Mouse (Mus musculus) urinary bladder, postnatal 25 days (tissue): Measurements from ENCODE around the gene Nup188.

Experiments used
- DNase-seq: peaks from one replicate; pipeline ENCODE4 v3.0.0; 2022; ENCODE audit warnings: low spot score

Gene Nup188

GRCm38 (mm10) chr2:30285004-30285403 is 1.2 kb upstream of the Nup188 start:
- DNase-seq: no peak

- DNase-seq: no peak
These were observed 598 bp upstream of the Nup188 start for GRCm38 (mm10) chr2:30285416-30286181.

- no peak for DNase-seq
These were observed 803 bp downstream of the Nup188 start for GRCm38 (mm10) chr2:30287027-30287373.

DNA sequence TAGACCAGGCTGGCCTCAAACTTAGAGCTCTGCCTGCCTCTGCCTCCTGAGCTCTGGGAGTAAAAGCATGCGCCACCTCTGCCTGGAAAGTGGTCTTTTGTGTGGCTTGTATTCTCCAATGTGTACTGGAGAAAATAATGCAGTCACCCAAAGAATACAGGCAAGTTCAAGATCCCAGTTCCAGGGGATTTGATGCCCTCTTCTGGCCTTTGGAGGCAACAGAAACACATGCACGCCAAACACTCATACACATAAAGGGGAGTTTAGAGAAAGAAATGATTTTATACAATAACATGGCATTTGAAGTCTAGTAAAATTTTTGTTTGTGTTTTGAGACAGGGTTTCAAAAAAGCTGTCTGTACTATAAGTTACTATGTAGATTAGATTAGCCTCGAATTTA is 13.3 kb downstream of the Nup188 start:
- DNase-seq: no peak

GRCm38 (mm10) chr2:30299966-30300365 is 13.8 kb downstream of the Nup188 start:
- no peak for DNase-seq

DNA sequence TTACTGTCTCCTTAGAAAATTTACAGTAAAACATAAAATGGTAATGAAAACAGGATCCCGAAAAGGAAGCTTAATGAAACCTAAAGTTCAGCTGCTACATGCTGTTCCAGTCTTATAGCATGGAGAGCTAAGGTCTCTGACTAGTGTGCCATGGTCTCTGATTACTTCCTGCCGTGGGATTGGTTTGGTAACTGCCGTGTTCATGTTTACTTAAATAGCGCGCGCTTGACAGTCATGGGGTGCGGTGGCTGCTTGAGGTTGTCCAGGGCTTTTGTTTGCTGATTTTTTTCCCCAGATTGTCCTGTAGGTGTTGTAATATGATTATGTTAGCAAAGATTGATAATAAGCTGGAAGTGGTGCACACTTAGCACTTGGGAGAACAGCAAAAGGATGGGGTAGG is 19.9 kb downstream of the Nup188 start:
- DNase-seq: no peak

DNA sequence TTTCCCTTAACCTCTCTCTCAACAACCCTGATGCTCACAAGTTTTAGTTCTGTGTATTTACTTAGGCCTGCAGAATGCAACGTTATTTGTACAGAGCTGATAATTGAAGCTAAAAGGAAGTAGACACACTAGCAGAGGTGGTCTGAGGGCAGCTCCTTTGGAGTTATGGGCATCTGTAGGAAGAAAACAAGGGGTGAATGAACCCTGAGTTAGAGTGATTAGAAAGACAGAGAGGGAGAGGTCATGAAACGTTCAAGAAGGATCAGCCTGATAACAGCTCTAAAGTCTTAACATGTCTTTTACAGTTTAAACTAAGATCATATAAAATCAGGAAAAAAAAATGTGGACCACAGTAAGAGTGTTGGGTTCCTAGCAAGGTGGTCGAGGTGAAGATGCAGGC is 23.2 kb downstream of the Nup188 start:
- no peak for DNase-seq

GRCm38 (mm10) chr2:30311481-30311880 is 25.3 kb downstream of the Nup188 start:
- no peak for DNase-seq

DNA sequence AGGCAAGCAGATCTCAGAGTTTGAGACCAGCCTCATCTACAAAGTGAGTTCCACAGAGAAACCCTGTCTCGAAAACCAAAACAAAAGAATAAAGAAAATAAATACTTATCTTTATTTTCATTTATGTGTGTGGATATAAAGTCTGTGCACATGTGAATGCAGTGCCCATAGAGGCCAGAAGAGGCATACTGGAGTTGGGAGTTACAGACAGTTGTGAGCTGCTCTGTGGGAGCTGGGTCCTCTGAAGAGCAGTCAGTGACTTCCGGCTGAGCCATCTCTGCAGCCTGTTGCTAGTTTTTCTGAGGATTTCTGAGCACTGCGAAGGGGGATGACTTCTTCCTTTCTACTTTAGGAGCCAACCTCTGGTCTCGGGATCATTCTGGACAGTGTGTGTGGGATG is 29.9 kb downstream of the Nup188 start:
- DNase-seq: no peak

- DNase-seq: no peak
These were observed 30.8 kb downstream of the Nup188 start for GRCm38 (mm10) chr2:30316955-30317354.

- no peak for DNase-seq
These were observed 33.1 kb downstream of the Nup188 start for GRCm38 (mm10) chr2:30319260-30319659.

- DNase-seq: no peak
These were observed 36.9 kb downstream of the Nup188 start for GRCm38 (mm10) chr2:30323111-30323510.

GRCm38 (mm10) chr2:30325296-30325695 is 39.1 kb downstream of the Nup188 start:
- DNase-seq: no peak

DNA sequence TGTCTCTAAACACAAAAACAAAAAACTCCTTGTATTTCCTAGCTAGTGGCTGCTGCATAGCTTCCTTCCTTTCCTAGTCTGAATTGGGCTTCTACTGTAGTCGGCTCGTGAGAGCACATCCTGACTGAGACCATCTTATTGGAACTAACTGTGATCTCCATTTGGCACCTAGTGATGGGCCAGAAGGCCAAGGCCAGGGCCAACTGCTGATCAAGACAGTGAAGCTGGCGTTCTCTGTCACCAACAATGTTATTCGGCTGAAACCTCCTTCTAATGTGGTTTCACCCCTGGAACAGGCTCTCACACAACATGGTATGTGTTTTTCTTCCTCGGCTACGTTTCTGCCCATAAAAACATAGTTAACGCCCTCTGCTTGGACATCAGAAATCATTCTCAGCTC is 41.1 kb downstream of the Nup188 start:
- no peak for DNase-seq

GRCm38 (mm10) chr2:30328791-30329190 is 42.6 kb downstream of the Nup188 start:
- no peak for DNase-seq

- no peak for DNase-seq
These were observed 49.1 kb downstream of the Nup188 start for GRCm38 (mm10) chr2:30335324-30335723.

DNA sequence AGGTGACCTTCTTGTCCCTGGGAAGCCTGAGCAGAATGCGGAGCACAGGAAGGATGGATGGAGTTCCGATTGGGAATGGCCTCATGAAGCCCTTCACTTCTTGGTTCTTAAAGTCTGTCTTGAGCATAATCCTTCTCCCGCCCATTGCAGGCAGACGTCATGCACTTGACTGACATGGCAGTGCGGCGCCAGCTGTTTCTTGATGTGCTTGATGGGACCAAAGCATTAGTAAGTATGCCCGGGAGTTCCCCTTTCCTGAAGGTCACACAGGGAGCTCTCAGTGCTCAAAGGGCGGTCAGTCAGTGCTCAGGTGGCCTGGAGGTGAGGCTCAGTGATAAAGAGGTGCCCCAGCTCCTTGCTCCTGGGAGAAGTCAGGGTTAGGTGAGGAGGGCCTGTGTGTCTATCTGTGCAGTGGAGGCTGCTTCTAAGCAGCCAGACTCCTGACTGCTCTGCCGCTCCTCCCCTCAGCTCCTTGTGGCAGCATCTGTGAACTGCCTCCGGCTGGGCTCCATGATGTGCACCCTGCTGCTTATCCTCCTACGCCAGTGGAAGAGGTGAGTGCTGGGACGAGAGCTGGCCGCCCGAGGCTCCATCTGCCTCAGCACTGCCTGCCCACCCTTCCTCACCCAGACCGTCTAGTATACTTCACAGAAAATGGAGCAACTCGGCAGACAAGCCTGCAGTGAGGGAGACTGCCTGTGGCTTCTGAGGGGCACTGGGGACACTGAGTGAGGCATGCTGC is 50.1 kb downstream of the Nup188 start:
- no peak for DNase-seq

GRCm38 (mm10) chr2:30337179-30337578 is 51.0 kb downstream of the Nup188 start:
- no peak for DNase-seq

- no peak for DNase-seq
These were observed 55.9 kb downstream of the Nup188 start for GRCm38 (mm10) chr2:30342061-30342460.

GRCm38 (mm10) chr2:30342544-30342943 is 56.3 kb downstream of the Nup188 start:
- DNase-seq: no peak

GRCm38 (mm10) chr2:30343601-30344137 is 57.5 kb downstream of the Nup188 start:
- DNase-seq: no peak

DNA sequence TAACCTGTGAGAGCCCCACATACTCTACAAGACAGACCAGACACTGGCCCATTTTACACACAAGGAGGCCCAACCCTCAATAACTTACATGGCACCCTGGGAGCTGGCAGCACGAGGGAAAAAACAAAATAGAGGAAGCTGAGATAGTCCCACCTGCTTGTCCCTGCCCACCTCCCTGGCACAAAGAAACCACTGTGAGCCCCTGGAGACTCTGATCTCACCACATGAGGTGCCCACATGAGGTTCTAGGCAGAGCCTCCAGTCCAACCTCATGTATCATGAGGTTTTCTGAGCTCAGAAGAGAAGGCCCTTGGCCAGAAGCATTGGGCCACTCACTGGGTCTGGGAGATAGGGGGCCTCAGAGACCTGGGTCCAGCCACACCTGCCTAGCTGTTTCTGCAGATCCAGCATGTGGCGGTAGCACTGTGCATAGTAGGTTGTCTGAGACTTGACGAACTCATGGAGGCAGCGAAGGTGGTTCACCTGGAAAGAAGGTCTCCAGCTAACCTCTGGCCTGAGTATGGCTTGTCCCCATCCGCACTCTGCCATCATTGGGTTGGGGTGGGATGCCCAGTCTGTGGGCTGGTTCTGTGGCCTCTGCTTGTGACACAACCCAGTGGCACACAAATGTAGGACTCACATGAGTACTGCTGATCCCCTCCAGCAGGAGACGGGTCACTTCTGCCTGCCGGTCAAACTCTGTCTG is 59.9 kb downstream of the Nup188 start:
- DNase-seq: no peak

GRCm38 (mm10) chr2:30349196-30349595 is 63.0 kb downstream of the Nup188 start:
- DNase-seq: no peak
